10 mouse cellular contexts compared by ENCODE assay signal in genomic region chr1:71654221-71654620, GRCm38 (mm10). TPM values are rescaled to one million over a fixed set of nuclear protein-coding genes. Genes with fewer than 3 reads are reported as not detected.
DNase-seq lines count a peak whose midpoint lies in the region; ATAC-seq and TF ChIP-seq lines count a peak whose summit lies in the region.
"Had no signal": no experiment of that assay in that cellular context is flagged by ENCODE, and none has a peak within 500 bp of the region (broad histone marks: within the 10 kb centered on the region; RNA-seq: fewer than 3 reads in every experiment).

No protein-coding gene starts in this region.

- peak overlapping the region; percentile 85 for H3K4me2 ChIP-seq in forebrain, embryonic 11.5 days (ENCODE audit: low read depth, low read length, severe bottlenecking)
- peak overlapping the region; percentile 86 for H3K4me2 ChIP-seq in neural tube, embryonic 13.5 days

- peak overlapping the region; percentile 62 for H3K4me3 ChIP-seq in liver, adult 2 months (ENCODE audit: insufficient read depth, low read depth, low read length)
- H3K4me3 ChIP-seq in forebrain, embryonic 11.5 days (ENCODE audit: low read depth, low read length) = peak overlapping the region; percentile 71
- peak overlapping the region; percentile 84 for H3K4me3 ChIP-seq in limb, embryonic 10.5 days
- H3K4me3 ChIP-seq in neural tube, embryonic 13.5 days = peak overlapping the region; percentile 72

- no peaks in the 10 kb centered on the region for H3K27me3 ChIP-seq in liver, adult 2 months (ENCODE audit: control insufficient read depth, insufficient read depth, low read length)
- H3K27me3 ChIP-seq in forebrain, embryonic 11.5 days (ENCODE audit: control insufficient read depth, insufficient read depth, low read length) = no peaks in the 10 kb centered on the region
- H3K27me3 ChIP-seq in limb, embryonic 10.5 days (ENCODE audit: low read depth, poor library complexity, severe bottlenecking) = no peaks in the 10 kb centered on the region
- H3K27me3 ChIP-seq in neural tube, embryonic 13.5 days = peaks cover 6% of the 10 kb centered on the region

- no peak for TF ChIP-seq CTCF in liver, adult 2 months (IDR thresholded peaks at IDR 0.05; ENCODE audit: low read depth, low read length)

- H3K79me2 ChIP-seq in liver, adult 2 months (ENCODE audit: control insufficient read depth, insufficient read depth, low read length) = peaks cover 4% of the 10 kb centered on the region

- no peaks in the 10 kb centered on the region for H3K9me3 ChIP-seq in forebrain, embryonic 11.5 days (ENCODE audit: control insufficient read depth, low read length)
- no peaks in the 10 kb centered on the region for H3K9me3 ChIP-seq in limb, embryonic 10.5 days (replicated peaks)
- H3K9me3 ChIP-seq in neural tube, embryonic 13.5 days = no peaks in the 10 kb centered on the region

- 36% methylated on average over 8 of the region's 8 CpGs for WGBS in liver, adult 2 months
- 15% methylated on average over 8 of the region's 8 CpGs for WGBS in forebrain, embryonic 11.5 days
- WGBS in limb, embryonic 10.5 days = 14% methylated on average over 8 of the region's 8 CpGs
- 16% methylated on average over 8 of the region's 8 CpGs for WGBS in neural tube, embryonic 13.5 days

- H3K9ac ChIP-seq in liver, adult 2 months (ENCODE audit: low read depth, low read length) = peak overlapping the region; percentile 79
- peak overlapping the region; percentile 87 for H3K9ac ChIP-seq in forebrain, embryonic 11.5 days (ENCODE audit: low read length)
- H3K9ac ChIP-seq in neural tube, embryonic 13.5 days = peak overlapping the region; percentile 75

- DNase-seq in liver, adult 2 months (ENCODE audit: extremely low read depth, low read depth, low spot score) = no peak
- no peak for DNase-seq in liver
- DNase-seq in forebrain, embryonic 11.5 days (ENCODE audit: low spot score) = no peak
- DNase-seq in limb, embryonic 10.5 days (ENCODE audit: low spot score) = no peak
- no peak for DNase-seq in layer of hippocampus, postnatal 14 days (ENCODE audit: low spot score in 2 of 2)
- no peak for DNase-seq in left cerebral cortex, adult 8-10 months (ENCODE audit: low spot score in 2 of 2)
- DNase-seq: cerebellum, adult 2 months; kidney, adult 2 months had no signal

- no peak for ATAC-seq in forebrain, embryonic 11.5 days (replicated peaks; ENCODE audit: low FRiP score)
- no peak for ATAC-seq in neural tube, embryonic 13.5 days (ENCODE audit: low read depth)
- no peak for ATAC-seq in inflammation-experienced regulatory T-cells, adult 6 months

- H3K36me3 ChIP-seq in liver, adult 2 months (ENCODE audit: control insufficient read depth, insufficient read depth, low read length) = peaks cover 14% of the 10 kb centered on the region
- H3K36me3 ChIP-seq in forebrain, embryonic 11.5 days (ENCODE audit: control insufficient read depth, insufficient read depth, low read length) = no peaks in the 10 kb centered on the region
- peaks cover 17% of the 10 kb centered on the region for H3K36me3 ChIP-seq in limb, embryonic 10.5 days
- no peaks in the 10 kb centered on the region for H3K36me3 ChIP-seq in neural tube, embryonic 13.5 days

- H3K27ac ChIP-seq in liver, adult 2 months (replicated peaks; ENCODE audit: insufficient read depth, low read depth, low read length) = peak overlapping the region; percentile 93
- H3K27ac ChIP-seq in forebrain, embryonic 11.5 days (ENCODE audit: low read depth, low read length) = no peak overlapping the region; the same call in 1 of the 2 replicates
- peak overlapping the region; percentile 98 for H3K27ac ChIP-seq in limb, embryonic 10.5 days
- no peak overlapping the region for H3K27ac ChIP-seq in neural tube, embryonic 13.5 days (replicated peaks)

- TF ChIP-seq POLR2A in liver, adult 2 months (IDR thresholded peaks at IDR 0.05; ENCODE audit: extremely low read depth, insufficient read depth, low read length) = no peak

- peaks cover 3% of the 10 kb centered on the region for H3K4me1 ChIP-seq in liver, adult 2 months (ENCODE audit: control insufficient read depth, insufficient read depth, low read length)
- no peaks in the 10 kb centered on the region; the same call in 1 of the 2 replicates for H3K4me1 ChIP-seq in forebrain, embryonic 11.5 days (replicated peaks; ENCODE audit: control insufficient read depth, insufficient read depth, low read length)
- peaks cover 48% of the 10 kb centered on the region for H3K4me1 ChIP-seq in limb, embryonic 10.5 days
- peaks cover 9% of the 10 kb centered on the region for H3K4me1 ChIP-seq in neural tube, embryonic 13.5 days (replicated peaks)

RNA-seq across cellular contexts. Expression of gene Fn1, which starts 1.2 kb away (rescaled TPM):
- total RNA-seq in liver, adult 2 months (2014; rRNA removed) = 530 and 615 TPM in 2 replicates
- 649 and 698 TPM in 2 replicates for polyA plus RNA-seq in liver, adult 2 months (2012; rRNA removed)
- polyA plus RNA-seq in forebrain, embryonic 11.5 days (2014; fragmentation: Nextera tagmentation; extraction: Ambion mirVana) = 110 and 120 TPM in 2 replicates
- 129 and 191 TPM in 2 replicates for polyA plus RNA-seq in limb, embryonic 10.5 days (2016; fragmentation: Nextera tagmentation; extraction: Ambion mirVana)
- polyA plus RNA-seq in neural tube, embryonic 13.5 days (2015; fragmentation: Nextera tagmentation; extraction: Ambion mirVana) = 38.7 and 59.1 TPM in 2 replicates
- total RNA-seq in layer of hippocampus, postnatal 14 days (2021) = 10 to 100 TPM; 72.1 to 89.4 TPM
- polyA plus RNA-seq in inflammation-experienced regulatory T-cells, adult 6 months (2017; shearing (Covaris generic)) = under 1 TPM in 2 of 3 experiments, not detected in 1; 0.40 to 0.49 TPM
- total RNA-seq in left cerebral cortex, adult 8-10 months (2022) = 10 to 100 TPM; 40.4 to 47.7 (median 47.3) TPM

Comparison
In these comparisons a context has a peak if more than half of its experiments do, and no peak if none do; other contexts are left out.
1. H3K27ac ChIP-seq: peak in liver, adult 2 months (single experiment) and limb, embryonic 10.5 days (single experiment); none in forebrain, embryonic 11.5 days (single experiment) and neural tube, embryonic 13.5 days (single experiment).
2. RNA of gene Fn1, which starts 1.2 kb away (polyA plus RNA-seq): 649 to 698 TPM in liver, adult 2 months, 129 to 191 TPM in limb, embryonic 10.5 days, 110 to 120 TPM in forebrain, embryonic 11.5 days and 38.7 to 59.1 TPM in neural tube, embryonic 13.5 days; 0.40 to 0.49 TPM in inflammation-experienced regulatory T-cells, adult 6 months; every median in the first group is over 10 times any median in the second.
3. Peak in every context shown above with its lines, with median percentiles within 50 percentile points of each other: H3K4me3 ChIP-seq and H3K9ac ChIP-seq.